Comparison of ENCODE assay signal across 10 mouse cellular contexts in genomic region chr3:154317651-154318248, GRCm38 (mm10). TPM values are rescaled to one million over a fixed set of nuclear protein-coding genes. Genes with fewer than 3 reads are reported as not detected.
A peak's percentile ranks its signal among the peaks of the same experiment; 100 is the strongest.
DNase-seq lines count a peak whose midpoint lies in the region; ATAC-seq and TF ChIP-seq lines count a peak whose summit lies in the region.
"Had no signal": no experiment of that assay in that cellular context is flagged by ENCODE, and none has a peak within 500 bp of the region (broad histone marks: within the 10 kb centered on the region; RNA-seq: fewer than 3 reads in every experiment).

No protein-coding gene starts in this region.

- no peak overlapping the region for H3K4me3 ChIP-seq in kidney, embryonic 15.5 days (replicated peaks)
- no peak overlapping the region for H3K4me3 ChIP-seq in E14TG2a.4 (replicated peaks; ENCODE audit: low read length)
- H3K4me3 ChIP-seq in embryonic facial prominence, embryonic 13.5 days: no peak overlapping the region
- H3K4me3 ChIP-seq: hindbrain, embryonic 15.5 days; liver, embryonic 13.5 days had no signal

- H3K36me3 ChIP-seq in kidney, embryonic 15.5 days: no peaks in the 10 kb centered on the region
- no peaks in the 10 kb centered on the region for H3K36me3 ChIP-seq in E14TG2a.4 (ENCODE audit: insufficient read depth, low read length)
- peaks cover 32% of the 10 kb centered on the region for H3K36me3 ChIP-seq in embryonic facial prominence, embryonic 13.5 days
- H3K36me3 ChIP-seq: hindbrain, embryonic 15.5 days; liver, embryonic 13.5 days had no signal

- TF ChIP-seq CTCF in E14TG2a.4 (conservative IDR thresholded peaks at IDR 0.05; ENCODE audit: low read length): peak; percentile 93

- H3K4me2 ChIP-seq in kidney, embryonic 15.5 days: no peak overlapping the region
- H3K4me2 ChIP-seq in embryonic facial prominence, embryonic 13.5 days: no peak overlapping the region
- H3K4me2 ChIP-seq: hindbrain, embryonic 15.5 days; liver, embryonic 13.5 days had no signal

- H3K9ac ChIP-seq in kidney, embryonic 15.5 days: no peak overlapping the region
- H3K9ac ChIP-seq in embryonic facial prominence, embryonic 13.5 days: 0 out of 2 replicates have a peak overlapping the region, but pooled peaks have one; percentile 27
- H3K9ac ChIP-seq: hindbrain, embryonic 15.5 days; liver, embryonic 13.5 days had no signal

- H3K27ac ChIP-seq in kidney, embryonic 15.5 days: no peak overlapping the region
- no peak overlapping the region for H3K27ac ChIP-seq in embryonic facial prominence, embryonic 13.5 days
- H3K27ac ChIP-seq: hindbrain, embryonic 15.5 days; liver, embryonic 13.5 days had no signal

- no peaks in the 10 kb centered on the region for H3K9me3 ChIP-seq in kidney, embryonic 15.5 days (replicated peaks)
- H3K9me3 ChIP-seq in E14TG2a.4 (ENCODE audit: low read length): peaks cover 12% of the 10 kb centered on the region; the same call in 1 of the 2 replicates
- H3K9me3 ChIP-seq in embryonic facial prominence, embryonic 13.5 days: no peaks in the 10 kb centered on the region
- H3K9me3 ChIP-seq: hindbrain, embryonic 15.5 days; liver, embryonic 13.5 days had no signal

- peaks cover 49% of the 10 kb centered on the region for H3K27me3 ChIP-seq in kidney, embryonic 15.5 days
- peaks cover 5% of the 10 kb centered on the region for H3K27me3 ChIP-seq in E14TG2a.4 (ENCODE audit: insufficient read depth, low read length)
- peaks cover 13% of the 10 kb centered on the region for H3K27me3 ChIP-seq in embryonic facial prominence, embryonic 13.5 days

- H3K4me1 ChIP-seq in kidney, embryonic 15.5 days: no peaks in the 10 kb centered on the region
- H3K4me1 ChIP-seq in E14TG2a.4 (replicated peaks; ENCODE audit: low read depth, low read length): no peaks in the 10 kb centered on the region
- peaks cover 7% of the 10 kb centered on the region; the same call in 1 of the 2 replicates for H3K4me1 ChIP-seq in embryonic facial prominence, embryonic 13.5 days
- H3K4me1 ChIP-seq: hindbrain, embryonic 15.5 days; liver, embryonic 13.5 days had no signal

- 14% methylated on average over 5 of the region's 5 CpGs for WGBS in kidney, embryonic 15.5 days
- 18% methylated on average over 5 of the region's 5 CpGs for WGBS in embryonic facial prominence, embryonic 13.5 days

- ATAC-seq in kidney, embryonic 15.5 days (replicated peaks; ENCODE audit: low FRiP score): no peak
- no peak for ATAC-seq in embryonic facial prominence, embryonic 13.5 days (ENCODE audit: insufficient number of reproducible peaks, insufficient read depth, low FRiP score, low TSS enrichment, low read depth)

- DNase-seq in adrenal gland, postnatal 14 days: peak; percentile 34
- no peak for DNase-seq in adrenal gland, postnatal 4 days (ENCODE audit: low spot score in 2 of 2)
- peak; percentile 17 to 29 for DNase-seq in kidney, postnatal 4 days
- no peak for DNase-seq in layer of hippocampus, adult 18-20 months (ENCODE audit: low spot score in 2 of 2)
- DNase-seq in natural killer cell, adult 2 months (ENCODE audit: low spot score in 2 of 2): no peak
- DNase-seq: liver, embryonic 13.5 days had no signal

RNA-seq across cellular contexts. Expression of gene Lhx8, which starts 12.7 kb away (rescaled TPM):
- total RNA-seq in adrenal gland, postnatal 14 days (2021): 0.63 and 2.0 TPM in 2 replicates
- under 1 TPM; 0.34 to 0.50 TPM for total RNA-seq in adrenal gland, postnatal 4 days (2021)
- not detected in 2 replicates for polyA plus RNA-seq in kidney, embryonic 15.5 days (2015; fragmentation: Nextera tagmentation; extraction: Ambion mirVana)
- polyA plus RNA-seq in embryonic facial prominence, embryonic 13.5 days (2015; fragmentation: Nextera tagmentation; extraction: Ambion mirVana): 58.2 and 61.9 TPM in 2 replicates
- total RNA-seq in layer of hippocampus, adult 18-20 months (2021): under 1 TPM in 1 of 2 experiments, not detected in 1; 0.33 TPM
- polyA plus RNA-seq: liver, embryonic 13.5 days had no signal

Comparison
In these comparisons a context has a peak if more than half of its experiments do, and no peak if none do; other contexts are left out.
1. DNase-seq: peak in adrenal gland, postnatal 14 days (single experiment) and kidney, postnatal 4 days (2 of 2); none in adrenal gland, postnatal 4 days (0 of 2), layer of hippocampus, adult 18-20 months (0 of 2) and natural killer cell, adult 2 months (0 of 2).